Mouse (Mus musculus) CH12.LX (cell line): ENCODE measurements around the gene Mta1. TPM values are rescaled to one million over a fixed set of nuclear protein-coding genes. Genes with fewer than 3 reads are reported as not detected.

Source experiments
- DNase-seq: peaks from one replicate; pipeline ENCODE4 v3.0.0-alpha.2; 2013; ENCODE audit errors: extremely low read depth
- H3K27ac ChIP-seq: 2 replicates; pipeline ENCODE4 v1.5.1; 2012; ENCODE audit warnings: low read depth, mild to moderate bottlenecking, control low read depth, moderate library complexity; ENCODE audit not compliant: insufficient read depth
- H3K27me3 ChIP-seq: replicated peaks from 2 replicates; pipeline ENCODE3; 2012; ENCODE audit warnings: inconsistent platforms
- H3K36me3 ChIP-seq, 2 experiments: replicated peaks in 1 of 2; 2 replicates each; pipeline versions ENCODE3 to v1.6.1; 2012; ENCODE audit warnings: inconsistent platforms in 1 of 2, low read length in 1 of 2, mild to moderate bottlenecking in 1 of 2, mixed read lengths in 1 of 2, moderate library complexity in 1 of 2; ENCODE audit not compliant: control insufficient read depth in 1 of 2, insufficient read depth in 1 of 2
- H3K4me1 ChIP-seq, 2 experiments: 2 replicates each; pipeline ENCODE4 v1.6.1; 2012; ENCODE audit warnings: inconsistent platforms in 1 of 2, moderate library complexity in 1 of 2; ENCODE audit not compliant: insufficient read depth in 2 of 2, control insufficient read depth in 1 of 2
- H3K4me2 ChIP-seq: 2 replicates; pipeline ENCODE4 v1.6.1; 2012; ENCODE audit warnings: low read depth, mild to moderate bottlenecking, control low read depth; ENCODE audit not compliant: poor library complexity, insufficient read depth, severe bottlenecking
- H3K4me3 ChIP-seq, 3 experiments: fragments of 150-350 bp in 1 of 3; sonication (generic) in 1 of 3; replicated peaks in 1 of 3; 2 replicates each; pipeline versions ENCODE3 to v1.5.1; 2011 to 2012; ENCODE audit warnings: low read depth in 2 of 3, low read length in 2 of 3, mild to moderate bottlenecking in 2 of 3, moderate library complexity in 2 of 3, control low read depth in 1 of 3, improper control_type of control experiment in 1 of 3, inconsistent platforms in 1 of 3, mixed read lengths in 1 of 3; ENCODE audit not compliant: poor library complexity in 1 of 3
- H3K79me2 ChIP-seq: replicated peaks from 2 replicates; pipeline ENCODE4 v1.6.1; 2012; ENCODE audit warnings: mild to moderate bottlenecking, moderate library complexity; ENCODE audit not compliant: control insufficient read depth, poor library complexity, insufficient read depth, severe bottlenecking; ENCODE audit errors: extremely low read depth
- H3K9ac ChIP-seq: 2 replicates; pipeline ENCODE4 v1.6.1; 2012; ENCODE audit warnings: low read depth, mild to moderate bottlenecking, control low read depth, moderate library complexity; ENCODE audit not compliant: insufficient read depth
- H3K9me3 ChIP-seq: replicated peaks from 2 replicates; pipeline ENCODE3; 2012; ENCODE audit warnings: low read length, inconsistent platforms, mixed read lengths
- BHLHE40 ChIP-seq: IDR thresholded peaks from 2 replicates; pipeline ENCODE4 v1.6.1; 2011; ENCODE audit warnings: mild to moderate bottlenecking, low read depth, low read length, improper control_type of control experiment
- CHD1 ChIP-seq: IDR thresholded peaks from 2 replicates; pipeline ENCODE4 v1.6.1; 2012; ENCODE audit warnings: low read depth, low read length, improper control_type of control experiment, inconsistent platforms
- CTCF ChIP-seq, 2 experiments: IDR thresholded peaks in 1 of 2; conservative IDR thresholded peaks in 1 of 2; 2 replicates each; pipeline ENCODE4 v1.5.1; 2011 to 2012; ENCODE audit warnings: low read depth in 2 of 2, low read length in 2 of 2, improper control_type of control experiment in 1 of 2, inconsistent platforms in 1 of 2, mild to moderate bottlenecking in 1 of 2, moderate library complexity in 1 of 2
- E2F4 ChIP-seq: IDR thresholded peaks from 2 replicates; pipeline ENCODE4 v1.6.1; 2011; ENCODE audit warnings: low read depth, low read length, improper control_type of control experiment; ENCODE audit not compliant: insufficient replicate concordance
- ELF1 ChIP-seq: IDR thresholded peaks from 2 replicates; pipeline ENCODE4 v1.6.1; 2014; ENCODE audit warnings: low read depth, mild to moderate bottlenecking, inconsistent platforms, low read length, improper control_type of control experiment
- EP300 ChIP-seq: IDR thresholded peaks from 2 replicates; pipeline ENCODE4 v1.6.1; 2011; ENCODE audit warnings: low read length, improper control_type of control experiment
- ETS1 ChIP-seq: conservative IDR thresholded peaks from 2 replicates; pipeline ENCODE4 v1.6.1; 2012; ENCODE audit warnings: low read depth, mild to moderate bottlenecking, inconsistent platforms, low read length, improper control_type of control experiment, moderate library complexity
- HCFC1 ChIP-seq: IDR thresholded peaks from 2 replicates; pipeline ENCODE4 v1.6.1; 2012; ENCODE audit warnings: low read depth, mild to moderate bottlenecking, inconsistent platforms, low read length, improper control_type of control experiment
- IRF4 ChIP-seq: IDR thresholded peaks from 2 replicates; pipeline ENCODE4 v1.6.1; 2014; ENCODE audit warnings: low read depth, mild to moderate bottlenecking, inconsistent platforms, low read length, improper control_type of control experiment
- JUN ChIP-seq: IDR thresholded peaks from 2 replicates; pipeline ENCODE4 v1.6.1; 2011; ENCODE audit warnings: low read depth, mild to moderate bottlenecking, low read length, improper control_type of control experiment, moderate library complexity; ENCODE audit not compliant: insufficient read depth
- JUND ChIP-seq: conservative IDR thresholded peaks from 2 replicates; pipeline ENCODE4 v1.6.1; 2011; ENCODE audit warnings: low read depth, low read length, improper control_type of control experiment
- KAT2A ChIP-seq: IDR thresholded peaks from 2 replicates; pipeline ENCODE4 v1.6.1; 2012; ENCODE audit warnings: low read length, improper control_type of control experiment, inconsistent platforms; ENCODE audit not compliant: insufficient replicate concordance
- MAFK ChIP-seq: IDR thresholded peaks from 2 replicates; pipeline ENCODE4 v1.6.1; 2011; ENCODE audit warnings: low read length, improper control_type of control experiment; ENCODE audit not compliant: insufficient replicate concordance
- MAX ChIP-seq: IDR thresholded peaks from 2 replicates; pipeline ENCODE4 v1.6.1; 2011; ENCODE audit warnings: low read length, improper control_type of control experiment
- MAZ ChIP-seq: IDR thresholded peaks from 2 replicates; pipeline ENCODE4 v1.6.1; 2012; ENCODE audit warnings: low read depth, mild to moderate bottlenecking, inconsistent platforms, low read length, improper control_type of control experiment, moderate library complexity
- MYC ChIP-seq: IDR thresholded peaks from 2 replicates; pipeline ENCODE4 v1.6.1; 2011; ENCODE audit warnings: low read depth, mild to moderate bottlenecking, improper control_type of control experiment, low read length
- NELFE ChIP-seq: IDR thresholded peaks from 2 replicates; pipeline ENCODE4 v1.6.1; 2011; ENCODE audit warnings: low read depth, low read length, improper control_type of control experiment
- NRF1 ChIP-seq: IDR thresholded peaks from 2 replicates; pipeline ENCODE4 v1.6.1; 2014; ENCODE audit warnings: low read depth, mild to moderate bottlenecking, inconsistent platforms, low read length, improper control_type of control experiment, moderate library complexity
- PAX5 ChIP-seq: IDR thresholded peaks from 2 replicates; pipeline ENCODE4 v1.6.1; 2012; ENCODE audit warnings: low read length, inconsistent platforms, mixed read lengths
- RAD21 ChIP-seq: IDR thresholded peaks from 2 replicates; pipeline ENCODE4 v1.6.1; 2011; ENCODE audit warnings: low read depth, mild to moderate bottlenecking, low read length, improper control_type of control experiment, moderate library complexity
- SIN3A ChIP-seq: IDR thresholded peaks from 2 replicates; pipeline ENCODE4 v1.6.1; 2012; ENCODE audit warnings: low read length, improper control_type of control experiment, inconsistent platforms
- SMC3 ChIP-seq: IDR thresholded peaks from 2 replicates; pipeline ENCODE4 v1.6.1; 2011; ENCODE audit warnings: low read depth, low read length, improper control_type of control experiment
- TCF12 ChIP-seq: IDR thresholded peaks from 2 replicates; pipeline ENCODE4 v1.6.1; 2014; ENCODE audit warnings: low read depth, mild to moderate bottlenecking, inconsistent platforms, low read length, improper control_type of control experiment
- USF2 ChIP-seq: conservative IDR thresholded peaks from 2 replicates; pipeline ENCODE4 v1.6.1; 2011; ENCODE audit warnings: low read depth, low read length, improper control_type of control experiment
- ZC3H11A ChIP-seq: IDR thresholded peaks from 2 replicates; pipeline ENCODE4 v1.6.1; 2012; ENCODE audit warnings: low read depth, mild to moderate bottlenecking, inconsistent platforms, low read length, improper control_type of control experiment
- ZKSCAN1 ChIP-seq: IDR thresholded peaks from 2 replicates; pipeline ENCODE4 v1.6.1; 2012; ENCODE audit warnings: low read depth, inconsistent platforms, low read length, improper control_type of control experiment, borderline replicate concordance
- ZNF384 ChIP-seq: IDR thresholded peaks from 2 replicates; pipeline ENCODE4 v1.6.1; 2012; ENCODE audit warnings: low read depth, low read length, improper control_type of control experiment, inconsistent platforms
- dilution Hi-C: fragments of 300-500 bp; cut with MboI; formaldehyde crosslinking; loops from 2 replicates; pipeline ENCODE4 v1.14.3; 2020; ENCODE audit warnings: low sequenced_read_pairs; ENCODE audit not compliant: extremely low pct_unique_long_range_greater_than_20kb, extremely low pct_ligation_motif_present
- in situ Hi-C: fragments of 300-500 bp; cut with MboI; formaldehyde crosslinking; loops from 3 replicates; pipeline ENCODE4 v1.14.3; 2019; ENCODE audit warnings: low sequenced_read_pairs, low pct_ligation_motif_present, low pct_unique_long_range_greater_than_20kb, mixed read lengths
- polyA plus RNA-seq: library from polyadenylated mRNA; unstranded; fragments of >175 nt; gene quantifications from 2 replicates; pipeline ENCODE4 v1.2.1, GENCODE M21; 2012; ENCODE audit warnings: low read depth; ENCODE audit not compliant: insufficient read length
- total RNA-seq, 2 experiments: library from RNA; depleted of rRNA; stranded (reverse); fragments of 300-350 nt in 1 of 2; fragments of >200 nt in 1 of 2; gene quantifications; 2 replicates each; pipeline ENCODE4 v1.2.3; 2012 to 2014

Mta1 gene
- total and polyA plus RNA-seq, 3 experiments, result 11.5 to 76.7 (median 39.4) TPM

- DNase-seq, result peak; percentile 68
Measured at GRCm38 (mm10) chr12:113146112-113147057, 48.3 kb downstream of the Mta1 start, which contains the start of gene Crip1. Gene Crip1, plus strand, starts transcription at chr12:113146316.

GRCm38 (mm10) chr12:113147481-113147880 lies 49.4 kb downstream of the Mta1 start:
- no peak overlapping the region for H3K4me3 ChIP-seq
- no peak for DNase-seq
- H3K27ac ChIP-seq, result no peak overlapping the region
- in situ Hi-C loops, result no loop called here
- peaks cover 47% of the 10 kb centered on the region for H3K27me3 ChIP-seq
- no peaks in the 10 kb centered on the region for H3K79me2 ChIP-seq
- peaks cover 0 to 6% of the 10 kb centered on the region in 2 experiments for H3K36me3 ChIP-seq
- H3K4me2 ChIP-seq, result no peak overlapping the region
- dilution Hi-C loops, result no loop called here
- peaks cover 10 to 19% of the 10 kb centered on the region in 2 experiments for H3K4me1 ChIP-seq
- no peaks in the 10 kb centered on the region for H3K9me3 ChIP-seq
- TF ChIP-seq ZNF384, result no peak
- TF ChIP-seq CHD1, result no peak
- TF ChIP-seq EP300, result no peak
- no peak for TF ChIP-seq JUND
- no peak for TF ChIP-seq TCF12
- TF ChIP-seq, all 38 proteins: peak for 0
- H3K9ac ChIP-seq, result no peak overlapping the region

More at GRCm38 (mm10) chr12:113146112-113147057, 48.3 kb downstream of the Mta1 start, which contains the start of gene Crip1:
- Histone ChIP-seq H3K4me1 (peaks cover 10 to 19% of the 10 kb centered on the region in 2 experiments), H3K27me3 (peaks cover 36% of the 10 kb centered on the region), H3K4me3 (no peak within 1 kb of the TSS), H3K27ac (no peak within 1 kb of the TSS), H3K4me2 (no peak within 1 kb of the TSS), H3K9me3 (no peaks in the 10 kb centered on the region), H3K79me2 (no peaks in the 10 kb centered on the region), H3K36me3 (peaks cover 0 to 6% of the 10 kb centered on the region in 2 experiments), H3K9ac (no peak within 1 kb of the TSS)
- in situ Hi-C loops, result no loop called here
- dilution Hi-C loops, result no loop called here
- TF ChIP-seq ZC3H11A, result 0 out of 2 replicates have a peak, but pooled peaks have one; percentile 19
- TF ChIP-seq JUND, result no peak
- no peak for TF ChIP-seq ETS1
- TF ChIP-seq ZKSCAN1, result no peak
- TF ChIP-seq JUN, result no peak
- no peak for TF ChIP-seq MAFK
- no peak for TF ChIP-seq USF2
- TF ChIP-seq ELF1, result no peak
- no peak; the same call in 1 of the 2 replicates for TF ChIP-seq MAX
- TF ChIP-seq MYC, result no peak
- no peak for TF ChIP-seq MAZ
- TF ChIP-seq HCFC1, result no peak
- no peak for TF ChIP-seq PAX5
- TF ChIP-seq KAT2A, result no peak
- TF ChIP-seq E2F4, result no peak
- TF ChIP-seq SMC3, result peak; percentile 75
- 0 out of 2 replicates have a peak, but pooled peaks have one; percentile 23 for TF ChIP-seq NRF1
- TF ChIP-seq RAD21, result peak; percentile 71
- TF ChIP-seq SIN3A, result 0 out of 2 replicates have a peak, but pooled peaks have one; percentile 26
- TF ChIP-seq NELFE, result no peak
- no peak for TF ChIP-seq TCF12
- peak; percentile 23; the same call in 1 of the 2 replicates for TF ChIP-seq IRF4
- TF ChIP-seq BHLHE40, result no peak
- peak; percentile 91 to 92 for TF ChIP-seq CTCF (conservative IDR thresholded peaks at IDR 0.05 in 1 of 2, IDR thresholded peaks at IDR 0.05 in 1 of 2; ENCODE audit: low read depth in 2 of 2, low read length in 2 of 2)
